9 mouse cellular contexts compared by ENCODE assay signal in the genomic region with DNA sequence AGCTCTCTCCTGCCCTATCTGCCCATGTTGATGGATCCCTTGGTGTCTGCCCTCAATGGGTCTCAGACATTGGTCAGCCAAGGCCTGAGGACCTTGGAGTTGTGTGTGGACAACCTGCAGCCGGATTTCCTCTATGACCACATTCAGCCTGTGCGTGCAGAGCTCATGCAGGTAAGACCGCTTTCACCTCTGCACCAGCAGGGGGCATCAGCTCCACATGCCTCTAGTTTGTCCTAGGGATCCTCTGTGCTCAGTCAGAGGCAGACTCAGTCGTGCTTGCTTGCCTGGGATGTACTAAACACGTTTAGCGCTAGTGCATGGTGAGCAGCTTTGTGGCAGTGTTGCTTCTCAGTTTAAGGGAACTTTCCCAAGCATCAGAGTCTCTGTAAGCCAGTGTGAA. TPM values are rescaled to one million over a fixed set of nuclear protein-coding genes. Genes with fewer than 3 reads are reported as not detected.
DNase-seq lines count a peak whose midpoint lies in the region; ATAC-seq and TF ChIP-seq lines count a peak whose summit lies in the region.
"Had no signal": no experiment of that assay in that cellular context is flagged by ENCODE, and none has a peak within 500 bp of the region (broad histone marks: within the 10 kb centered on the region; RNA-seq: fewer than 3 reads in every experiment).

No protein-coding gene starts in this region.

- WGBS in heart, embryonic 11.5 days (ENCODE audit: insufficient replicate concordance), result 77% methylated on average over 6 of the region's 6 CpGs
- WGBS in limb, embryonic 10.5 days, result 81% methylated on average over 6 of the region's 6 CpGs

- peak; percentile 9 to 29 for DNase-seq in heart, adult 18-20 months
- DNase-seq in A20 (ENCODE audit: low read depth, low spot score) (peak; percentile 49), WW6 (ENCODE audit: low read depth, low spot score) (peak; percentile 28)
- peak; percentile 41 for DNase-seq in limb, embryonic 10.5 days (ENCODE audit: low spot score)
- DNase-seq in right cerebral cortex, adult 2 months (ENCODE audit: low spot score in 2 of 2), result peak; percentile 29 to 39
- DNase-seq in ovary, adult 18-20 months (ENCODE audit: low spot score), result no peak

- peak; percentile 90 for TF ChIP-seq CTCF in embryonic fibroblast, embryonic 13.5 days (IDR thresholded peaks at IDR 0.05; ENCODE audit: borderline replicate concordance, insufficient read depth, low read length)

- H3K9me3 ChIP-seq in heart, embryonic 11.5 days (replicated peaks; ENCODE audit: control insufficient read depth, low read length), result no peaks in the 10 kb centered on the region
- H3K9me3 ChIP-seq in limb, embryonic 10.5 days (replicated peaks), result no peaks in the 10 kb centered on the region
- H3K9me3 ChIP-seq: megakaryocyte, embryonic 14.5 days had no signal

- no peak overlapping the region for H3K9ac ChIP-seq in heart, embryonic 11.5 days (ENCODE audit: low read depth, low read length)

- no peaks in the 10 kb centered on the region for H3K27me3 ChIP-seq in heart, embryonic 11.5 days (ENCODE audit: control insufficient read depth, insufficient read depth, low read length)
- H3K27me3 ChIP-seq in limb, embryonic 10.5 days (ENCODE audit: low read depth, poor library complexity, severe bottlenecking), result no peaks in the 10 kb centered on the region
- H3K27me3 ChIP-seq: megakaryocyte, embryonic 14.5 days had no signal

- no peak for ATAC-seq in heart, embryonic 11.5 days (replicated peaks; ENCODE audit: insufficient number of reproducible peaks, low FRiP score, low TSS enrichment)

- no peak overlapping the region for H3K4me2 ChIP-seq in heart, embryonic 11.5 days

- no peak overlapping the region for H3K4me3 ChIP-seq in heart, embryonic 11.5 days (ENCODE audit: low read depth, low read length)
- no peak overlapping the region for H3K4me3 ChIP-seq in embryonic fibroblast, embryonic 13.5 days (ENCODE audit: insufficient read depth, low read length)
- H3K4me3 ChIP-seq in limb, embryonic 10.5 days, result no peak overlapping the region
- H3K4me3 ChIP-seq: megakaryocyte, embryonic 14.5 days had no signal

- TF ChIP-seq POLR2A in embryonic fibroblast, embryonic 13.5 days (IDR thresholded peaks at IDR 0.05; ENCODE audit: low read depth, low read length), result no peak

- peaks cover 75% of the 10 kb centered on the region for H3K36me3 ChIP-seq in heart, embryonic 11.5 days (ENCODE audit: control insufficient read depth, insufficient read depth, low read length)
- peaks cover 100% of the 10 kb centered on the region for H3K36me3 ChIP-seq in limb, embryonic 10.5 days

- no peak overlapping the region for H3K27ac ChIP-seq in heart, embryonic 11.5 days (ENCODE audit: low read depth, low read length)
- no peak overlapping the region for H3K27ac ChIP-seq in embryonic fibroblast, embryonic 13.5 days (ENCODE audit: insufficient read depth, low read length)
- H3K27ac ChIP-seq in limb, embryonic 10.5 days, result no peak overlapping the region

- no peaks in the 10 kb centered on the region for H3K4me1 ChIP-seq in heart, embryonic 11.5 days (ENCODE audit: control insufficient read depth, insufficient read depth, low read length)
- H3K4me1 ChIP-seq in embryonic fibroblast, embryonic 13.5 days (ENCODE audit: control insufficient read depth, insufficient read depth, low read length), result no peaks in the 10 kb centered on the region
- no peaks in the 10 kb centered on the region for H3K4me1 ChIP-seq in limb, embryonic 10.5 days

RNA-seq across cellular contexts. Expression of gene Trrap, which starts 27.2 kb away (rescaled TPM):
- total RNA-seq in heart, adult 18-20 months (2021), result 10 to 100 TPM; 35.4 to 43.4 TPM
- 62.6 and 75.7 TPM in 2 replicates for polyA plus RNA-seq in heart, embryonic 11.5 days (2014; fragmentation: Nextera tagmentation; extraction: Ambion mirVana)
- polyA plus RNA-seq in embryonic fibroblast, embryonic 13.5 days (2011; ENCODE audit: insufficient read length, low read depth, missing spikeins), result 83.6 and 88.3 TPM in 2 replicates
- 82.4 and 91.9 TPM in 2 replicates for polyA plus RNA-seq in limb, embryonic 10.5 days (2016; fragmentation: Nextera tagmentation; extraction: Ambion mirVana)

RNA-seq across cellular contexts. Expression of gene Tmem130, which starts 33.1 kb away (rescaled TPM):
- under 1 TPM; 0.25 to 0.49 TPM for total RNA-seq in heart, adult 18-20 months (2021)
- 0.79 and 1.4 TPM in 2 replicates for polyA plus RNA-seq in heart, embryonic 11.5 days (2014; fragmentation: Nextera tagmentation; extraction: Ambion mirVana)
- not detected in 2 replicates for polyA plus RNA-seq in embryonic fibroblast, embryonic 13.5 days (2011; ENCODE audit: insufficient read length, low read depth, missing spikeins)
- polyA plus RNA-seq in limb, embryonic 10.5 days (2016; fragmentation: Nextera tagmentation; extraction: Ambion mirVana), result 0.11 and 0.16 TPM in 2 replicates
